Mouse (Mus musculus) heart, postnatal 10 days (tissue): Measurements from ENCODE around the gene Slc17a4. TPM values are rescaled to one million over a fixed set of nuclear protein-coding genes. Genes with fewer than 3 reads are reported as not detected.

Experiments
- DNase-seq, 2 experiments: peaks; one replicate each; pipeline ENCODE4 v3.0.0; 2021
- intact Hi-C: fragments of 180-260 bp; cut with DNase I; formaldehyde crosslinking; loops from one replicate; pipeline ENCODE4 v1.15.1; 2025
- total RNA-seq, 2 experiments: library from RNA; stranded (reverse); gene quantifications; 2 replicates each; pipeline ENCODE4 v1.2.3; 2021

The Slc17a4 gene
- not detected for total RNA-seq

GRCm38 (mm10) chr13:23914376-23915167, at the start of gene Slc17a4:
Slc17a4 (minus strand) TSS chr13:23915009.
- peak; percentile 22 to 32 for DNase-seq
- intact Hi-C loops, result no loop called here

- no peak for DNase-seq
- intact Hi-C loops, result no loop called here
Measured at GRCm38 (mm10) chr13:23959776-23960175, 45.0 kb upstream of the Slc17a4 start.

- DNase-seq, result peak in 1 of 2 experiments; percentile 28
- intact Hi-C loops, result loop anchor here (2.0 to 5.0 kb wide), 2 partner anchors 118 to 159 kb away; no protein-coding TSS in a partner anchor
Measured at GRCm38 (mm10) chr13:23950928-23951327, 36.1 kb upstream of the Slc17a4 start.

- peak in 1 of 2 experiments; percentile 13 for DNase-seq
- intact Hi-C loops, result loop anchor here (2.0 to 5.0 kb wide), 2 partner anchors 117 to 157 kb away; no protein-coding TSS in a partner anchor
Measured at GRCm38 (mm10) chr13:23949484-23950246, 34.9 kb upstream of the Slc17a4 start.

- DNase-seq, result no peak
- intact Hi-C loops, result no loop called here
Measured at GRCm38 (mm10) chr13:23946254-23946653, 31.4 kb upstream of the Slc17a4 start.

- no peak for DNase-seq
- intact Hi-C loops, result no loop called here
Measured at GRCm38 (mm10) chr13:23942861-23943260, 28.1 kb upstream of the Slc17a4 start.

- peak in 1 of 2 experiments; percentile 19 for DNase-seq
Measured at GRCm38 (mm10) chr13:23940291-23940690, 25.5 kb upstream of the Slc17a4 start.

GRCm38 (mm10) chr13:23938699-23939098, 23.9 kb upstream of the Slc17a4 start:
- DNase-seq, result peak in 1 of 2 experiments; percentile 28
- intact Hi-C loops, result no loop called here

More at GRCm38 (mm10) chr13:23940291-23940690, 25.5 kb upstream of the Slc17a4 start:
- intact Hi-C loops, result no loop called here

- no peak for DNase-seq
- intact Hi-C loops, result no loop called here
Measured at GRCm38 (mm10) chr13:23934211-23934520, 19.4 kb upstream of the Slc17a4 start, which contains the start of gene Hist1h2aa. Hist1h2aa (plus strand) TSS chr13:23934462.

GRCm38 (mm10) chr13:23933421-23934210, 18.8 kb upstream of the Slc17a4 start, which contains the start of gene Hist1h2ba:
Hist1h2ba (minus strand) TSS chr13:23934156.
- intact Hi-C loops, result no loop called here
- DNase-seq, result no peak

GRCm38 (mm10) chr13:23930904-23931303, 16.1 kb upstream of the Slc17a4 start:
- no peak for DNase-seq
- intact Hi-C loops, result no loop called here

GRCm38 (mm10) chr13:23930461-23930860, 15.7 kb upstream of the Slc17a4 start:
- no peak for DNase-seq
- intact Hi-C loops, result no loop called here

- no peak for DNase-seq
- intact Hi-C loops, result no loop called here
Measured at GRCm38 (mm10) chr13:23928637-23929036, 13.8 kb upstream of the Slc17a4 start.

- DNase-seq, result no peak
- intact Hi-C loops, result no loop called here
Measured at GRCm38 (mm10) chr13:23925792-23926191, 11.0 kb upstream of the Slc17a4 start.

GRCm38 (mm10) chr13:23917674-23918073, 2.9 kb upstream of the Slc17a4 start:
- no peak for DNase-seq
- intact Hi-C loops, result no loop called here

- intact Hi-C loops, result no loop called here
- peak in 1 of 2 experiments; percentile 12 for DNase-seq
Measured at GRCm38 (mm10) chr13:23916132-23916531, 1.3 kb upstream of the Slc17a4 start.

- intact Hi-C loops, result no loop called here
Measured at GRCm38 (mm10) chr13:23913791-23914306, 960 bp downstream of the Slc17a4 start.

GRCm38 (mm10) chr13:23911335-23911734, 3.5 kb downstream of the Slc17a4 start:
- intact Hi-C loops, result no loop called here
- DNase-seq, result no peak

More at GRCm38 (mm10) chr13:23913791-23914306, 960 bp downstream of the Slc17a4 start:
- peak; percentile 11 to 30 for DNase-seq

- no peak for DNase-seq
- intact Hi-C loops, result no loop called here
Measured at GRCm38 (mm10) chr13:23910121-23910520, 4.7 kb downstream of the Slc17a4 start.

GRCm38 (mm10) chr13:23906906-23907305, 7.9 kb downstream of the Slc17a4 start:
- DNase-seq, result no peak
- intact Hi-C loops, result no loop called here
